Mouse (Mus musculus): ENCODE measurements around the gene Slc8a1.

DNA sequence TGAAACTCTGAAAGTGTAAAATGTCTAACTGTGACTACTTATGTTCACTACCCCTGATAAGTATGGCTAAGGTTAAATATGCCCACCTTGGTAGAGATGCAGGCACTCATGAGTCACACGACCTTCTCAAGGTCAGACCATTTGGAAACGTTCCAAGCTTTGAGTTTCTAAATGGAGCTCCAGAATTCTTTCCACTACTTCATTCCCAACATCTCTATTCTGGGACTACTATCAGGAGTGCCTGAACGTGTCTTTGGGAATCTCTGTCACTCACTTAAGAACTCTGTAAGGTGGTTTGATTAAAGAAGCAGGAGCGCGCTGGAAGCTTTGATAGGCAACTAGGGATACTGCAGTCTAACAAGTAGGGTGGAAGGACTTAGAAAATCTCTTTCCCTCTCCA, 43.3 kb upstream of the Slc8a1 start:
- TF ChIP-seq CTCF (IDR thresholded peaks at IDR 0.05; ENCODE audit: low read depth, low read length), result no peak
- TF ChIP-seq POLR2A (IDR thresholded peaks at IDR 0.05; ENCODE audit: extremely low read depth, insufficient read depth, low read length), result no peak
